Mouse (Mus musculus) heart, postnatal 0 days (tissue): ENCODE results near the gene Alox12e.

Source experiments
- CTCF ChIP-seq: IDR thresholded peaks from 2 replicates; pipeline ENCODE4 v1.5.1; 2016; ENCODE audit warnings: antibody characterized with exemption, control low read depth, low read depth
- EP300 ChIP-seq: IDR thresholded peaks from 2 replicates; pipeline ENCODE4 v1.6.1; 2016; ENCODE audit warnings: antibody characterized with exemption, low read depth

- no peak for TF ChIP-seq CTCF
- no peak for TF ChIP-seq EP300
Observed at GRCm38 (mm10) chr11:70285686-70286085, 36.7 kb downstream of the Alox12e start.
